Mouse (Mus musculus) myocyte (in vitro differentiated cells): ENCODE measurements around the gene Klhdc8a. TPM values are rescaled to one million over a fixed set of nuclear protein-coding genes. Genes with fewer than 3 reads are reported as not detected.

ENCODE experiments used
- H3K27me3 ChIP-seq: one replicate; pipeline ENCODE4 v1.6.1; 2011; ENCODE audit not compliant: control insufficient read depth, insufficient read depth, insufficient read length
- H3K36me3 ChIP-seq: one replicate; pipeline ENCODE4 v1.6.1; 2011; ENCODE audit not compliant: control insufficient read depth, insufficient read depth
- H3K4me2 ChIP-seq: one replicate; pipeline ENCODE4 v1.6.1; 2011; ENCODE audit warnings: low read depth, control low read depth
- H3K4me3 ChIP-seq: one replicate; pipeline ENCODE4 v1.5.1; 2011; ENCODE audit warnings: mild to moderate bottlenecking, control low read depth, moderate library complexity
- H3K79me2 ChIP-seq: one replicate; pipeline ENCODE4 v1.6.1; 2011; ENCODE audit not compliant: control insufficient read depth, insufficient read depth
- H3ac ChIP-seq: one replicate; pipeline ENCODE4 v1.6.1; 2011; ENCODE audit not compliant: control insufficient read depth, insufficient read length
- CEBPB ChIP-seq: IDR thresholded peaks from 2 replicates; pipeline ENCODE4 v1.6.1; 2011; ENCODE audit warnings: mild to moderate bottlenecking, moderate library complexity; ENCODE audit not compliant: poor library complexity, insufficient read depth, severe bottlenecking
- E2F4 ChIP-seq: IDR thresholded peaks from one replicate; pipeline ENCODE4 v1.6.1; 2011; ENCODE audit warnings: mild to moderate bottlenecking, control low read depth, moderate library complexity; ENCODE audit not compliant: insufficient read depth
- MAX ChIP-seq: IDR thresholded peaks from one replicate; pipeline ENCODE4 v1.6.1; 2011; ENCODE audit warnings: low read depth, mild to moderate bottlenecking, control low read depth
- MYOD1 ChIP-seq, 3 experiments: IDR thresholded peaks; one replicate each; pipeline ENCODE4 v1.6.1; 2011; ENCODE audit warnings: control low read depth in 2 of 3, low read depth in 2 of 3, mild to moderate bottlenecking in 2 of 3, moderate library complexity in 1 of 3; ENCODE audit not compliant: insufficient read length in 2 of 3, control insufficient read depth in 1 of 3
- MYOG ChIP-seq, 3 experiments: IDR thresholded peaks; one replicate each; pipeline ENCODE4 v1.6.1; 2011; ENCODE audit warnings: control low read depth in 2 of 3, low read depth in 2 of 3, mild to moderate bottlenecking in 2 of 3; ENCODE audit not compliant: insufficient read length in 2 of 3, control insufficient read depth in 1 of 3, insufficient read depth in 1 of 3
- POLR2A ChIP-seq: IDR thresholded peaks from one replicate; pipeline ENCODE4 v1.6.1; 2011; ENCODE audit warnings: low read depth, mild to moderate bottlenecking, control low read depth, moderate library complexity; ENCODE audit not compliant: insufficient read length
- POLR2AphosphoS2 ChIP-seq: IDR thresholded peaks from one replicate; pipeline ENCODE4 v1.6.1; 2011; ENCODE audit warnings: low read depth, control low read depth; ENCODE audit not compliant: insufficient read length
- REST ChIP-seq: IDR thresholded peaks from one replicate; pipeline ENCODE4 v1.6.1; 2011; ENCODE audit warnings: mild to moderate bottlenecking, control low read depth, moderate library complexity; ENCODE audit not compliant: insufficient read depth, insufficient read length
- SRF ChIP-seq: IDR thresholded peaks from one replicate; pipeline ENCODE4 v1.6.1; 2011; ENCODE audit warnings: low read depth; ENCODE audit not compliant: control insufficient read depth, insufficient read length
- TCF12 ChIP-seq: IDR thresholded peaks from one replicate; pipeline ENCODE4 v1.6.1; 2011; ENCODE audit warnings: mild to moderate bottlenecking, control low read depth; ENCODE audit not compliant: poor library complexity, insufficient read depth, severe bottlenecking
- TCF3 ChIP-seq: IDR thresholded peaks from one replicate; pipeline ENCODE4 v1.6.1; 2011; ENCODE audit warnings: low read depth, control low read depth; ENCODE audit not compliant: insufficient read length
- USF1 ChIP-seq: IDR thresholded peaks from one replicate; pipeline ENCODE4 v1.6.1; 2011; ENCODE audit warnings: low read depth, mild to moderate bottlenecking, control low read depth, moderate library complexity
- polyA plus RNA-seq: library from polyadenylated mRNA; unstranded; fragments of >200 nt; fragmentation: generic; extraction: Trizol; gene quantifications from one replicate; pipeline ENCODE4 v1.2.1, GENCODE M21; 2012; ENCODE audit warnings: missing spikeins

Gene Klhdc8a
- polyA plus RNA-seq, 1 experiment, result 12.4 TPM

DNA sequence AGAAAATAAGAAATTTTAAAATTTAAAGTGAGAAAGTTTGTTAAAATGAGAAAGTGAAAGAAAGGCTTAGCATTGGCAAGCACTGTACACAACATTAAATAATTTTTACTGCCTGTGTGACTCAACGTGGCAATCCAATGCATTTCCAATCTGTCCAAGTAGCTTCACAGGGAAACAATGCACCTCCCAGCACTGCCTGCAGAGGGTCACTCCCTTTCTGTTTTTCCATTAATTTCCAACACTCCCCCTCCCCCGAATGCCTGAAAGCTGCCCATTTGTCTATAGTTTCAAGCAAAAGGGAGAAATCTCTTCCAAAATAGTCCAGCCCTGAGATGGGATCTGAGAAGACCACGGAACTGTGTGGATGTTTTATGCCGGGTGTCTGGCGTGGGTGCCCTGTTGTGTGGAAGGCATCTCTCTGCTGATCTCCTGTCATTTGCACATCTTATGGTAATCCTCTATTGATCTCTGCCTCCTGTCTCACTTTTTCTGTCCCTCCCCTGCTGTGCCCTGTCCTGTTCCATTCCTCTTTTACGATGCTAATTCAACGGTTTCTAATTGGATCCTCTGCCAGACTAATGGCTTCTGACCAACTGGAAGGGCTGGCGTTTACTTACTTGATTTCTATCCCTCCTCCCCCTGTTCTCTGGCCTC is 16.8 kb upstream of the Klhdc8a start:
- Histone ChIP-seq H3K79me2 (no peaks in the 10 kb centered on the region), H3K4me3 (no peak overlapping the region), H3K27me3 (no peaks in the 10 kb centered on the region), H3ac (no peak overlapping the region), H3K4me2 (no peak overlapping the region), H3K36me3 (no peaks in the 10 kb centered on the region)
- TF ChIP-seq REST, result no peak
- no peak for TF ChIP-seq MAX
- TF ChIP-seq MYOG (IDR thresholded peaks at IDR 0.05; ENCODE audit: control insufficient read depth in 1 of 3, insufficient read depth in 1 of 3, insufficient read length in 2 of 3, low read depth in 2 of 3), result no peak
- TF ChIP-seq SRF, result no peak
- TF ChIP-seq USF1, result no peak
- TF ChIP-seq TCF3, result no peak
- TF ChIP-seq MYOD1 (IDR thresholded peaks at IDR 0.05; ENCODE audit: control insufficient read depth in 1 of 3, insufficient read length in 2 of 3, low read depth in 2 of 3), result no peak
- TF ChIP-seq CEBPB, result no peak
- TF ChIP-seq POLR2A, result no peak
- TF ChIP-seq POLR2AphosphoS2, result no peak
- no peak for TF ChIP-seq TCF12
- no peak for TF ChIP-seq E2F4

DNA sequence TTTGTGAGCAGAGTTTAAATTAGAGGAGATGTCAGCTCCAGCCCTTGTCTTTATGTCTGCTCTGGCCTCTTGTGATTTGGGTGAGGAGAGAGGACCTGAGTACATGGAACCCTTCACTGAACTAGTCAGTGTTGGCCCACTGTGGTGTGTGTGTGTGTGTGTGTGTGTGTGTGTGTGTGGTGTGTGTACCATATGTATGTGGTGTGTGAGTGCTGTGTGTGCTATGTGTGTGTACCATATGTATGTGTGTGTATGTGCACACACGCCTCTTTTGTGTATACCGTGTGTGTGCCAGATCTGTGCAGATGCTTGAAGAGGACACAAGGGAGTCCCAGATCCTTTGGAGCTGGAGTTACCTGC is 16.3 kb upstream of the Klhdc8a start:
- TF ChIP-seq SRF, result no peak
- TF ChIP-seq MAX, result no peak
- TF ChIP-seq REST, result no peak
- TF ChIP-seq MYOD1 (IDR thresholded peaks at IDR 0.05; ENCODE audit: control insufficient read depth in 1 of 3, insufficient read length in 2 of 3, low read depth in 2 of 3), result no peak
- TF ChIP-seq CEBPB, result no peak
- TF ChIP-seq MYOG (IDR thresholded peaks at IDR 0.05; ENCODE audit: control insufficient read depth in 1 of 3, insufficient read depth in 1 of 3, insufficient read length in 2 of 3, low read depth in 2 of 3), result no peak
- no peak for TF ChIP-seq USF1
- TF ChIP-seq E2F4, result no peak
- no peak for TF ChIP-seq TCF12
- TF ChIP-seq POLR2A, result no peak
- TF ChIP-seq POLR2AphosphoS2, result no peak
- no peak for TF ChIP-seq TCF3
- no peaks in the 10 kb centered on the region for H3K79me2 ChIP-seq
- H3ac ChIP-seq, result no peak overlapping the region
- H3K27me3 ChIP-seq, result no peaks in the 10 kb centered on the region
- no peaks in the 10 kb centered on the region for H3K36me3 ChIP-seq
- no peak overlapping the region for H3K4me3 ChIP-seq
- H3K4me2 ChIP-seq, result no peak overlapping the region

DNA sequence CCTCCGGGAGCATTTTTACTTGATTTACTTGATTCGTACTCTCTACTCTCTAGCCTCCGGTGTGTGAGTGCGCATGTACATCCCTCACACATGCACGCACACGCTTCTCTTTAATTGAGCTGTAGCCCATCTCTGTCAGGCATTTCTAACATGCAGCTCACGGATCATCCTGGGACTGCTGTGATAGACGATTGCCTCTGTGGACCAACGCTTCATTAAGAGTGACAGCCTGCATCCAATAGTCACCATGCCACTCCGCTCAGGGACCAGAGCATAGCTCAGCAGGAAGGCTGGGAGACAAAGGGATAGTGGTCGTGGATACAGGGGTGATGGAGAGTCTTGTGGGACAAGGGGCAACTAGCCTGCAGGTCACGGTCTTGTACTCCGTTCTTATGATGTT is 15.4 kb upstream of the Klhdc8a start:
- Histone ChIP-seq H3K79me2 (no peaks in the 10 kb centered on the region), H3ac (no peak overlapping the region), H3K4me2 (no peak overlapping the region), H3K4me3 (no peak overlapping the region), H3K27me3 (no peaks in the 10 kb centered on the region), H3K36me3 (no peaks in the 10 kb centered on the region)
- TF ChIP-seq CEBPB, result no peak
- TF ChIP-seq SRF, result no peak
- TF ChIP-seq POLR2AphosphoS2, result no peak
- no peak for TF ChIP-seq TCF12
- TF ChIP-seq MYOG (IDR thresholded peaks at IDR 0.05; ENCODE audit: control insufficient read depth in 1 of 3, insufficient read depth in 1 of 3, insufficient read length in 2 of 3, low read depth in 2 of 3), result no peak

- Histone ChIP-seq H3K27me3 (no peaks in the 10 kb centered on the region), H3K4me2 (no peak overlapping the region), H3ac (no peak overlapping the region), H3K79me2 (peaks cover 7% of the 10 kb centered on the region), H3K36me3 (no peaks in the 10 kb centered on the region), H3K4me3 (no peak overlapping the region)
- TF ChIP-seq MYOG (IDR thresholded peaks at IDR 0.05; ENCODE audit: control insufficient read depth in 1 of 3, insufficient read depth in 1 of 3, insufficient read length in 2 of 3, low read depth in 2 of 3) (no peak), REST (no peak), USF1 (no peak), POLR2A (no peak), MAX (no peak), TCF12 (no peak), POLR2AphosphoS2 (no peak), E2F4 (no peak), CEBPB (no peak), TCF3 (no peak), MYOD1 (IDR thresholded peaks at IDR 0.05; ENCODE audit: control insufficient read depth in 1 of 3, insufficient read length in 2 of 3, low read depth in 2 of 3) (no peak), SRF (no peak)
Measured at GRCm38 (mm10) chr1:132286735-132287134, 11.7 kb upstream of the Klhdc8a start.

DNA sequence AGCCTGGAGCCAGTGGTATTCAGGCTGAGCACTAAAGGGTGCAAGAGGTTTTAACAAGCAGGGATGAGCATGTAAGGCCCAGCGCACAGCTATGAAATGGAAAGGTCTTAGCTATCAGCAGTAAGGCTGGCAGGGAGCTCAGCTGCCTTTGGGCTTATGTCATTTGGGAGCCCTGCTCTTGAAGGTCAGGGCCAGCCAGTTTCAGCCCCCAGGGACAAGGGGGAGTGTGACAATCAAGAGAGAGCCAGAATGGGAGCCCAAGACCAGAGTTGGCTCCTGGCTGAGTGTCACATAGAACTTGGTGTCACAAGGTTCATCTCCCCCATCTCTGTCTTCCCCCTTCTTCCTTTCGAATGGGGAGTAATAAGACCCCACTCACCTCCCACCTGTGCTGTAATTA is 11.0 kb upstream of the Klhdc8a start:
- Histone ChIP-seq H3K36me3 (no peaks in the 10 kb centered on the region), H3K27me3 (no peaks in the 10 kb centered on the region), H3K4me3 (no peak overlapping the region), H3K4me2 (peak overlapping the region; percentile 50), H3K79me2 (peaks cover 7% of the 10 kb centered on the region), H3ac (no peak overlapping the region)
- no peak for TF ChIP-seq MYOD1 (IDR thresholded peaks at IDR 0.05; ENCODE audit: control insufficient read depth in 1 of 3, insufficient read length in 2 of 3, low read depth in 2 of 3)
- TF ChIP-seq CEBPB, result no peak
- no peak for TF ChIP-seq REST
- no peak for TF ChIP-seq MYOG (IDR thresholded peaks at IDR 0.05; ENCODE audit: control insufficient read depth in 1 of 3, insufficient read depth in 1 of 3, insufficient read length in 2 of 3, low read depth in 2 of 3)
- TF ChIP-seq SRF, result no peak
- no peak for TF ChIP-seq E2F4
- TF ChIP-seq POLR2AphosphoS2, result no peak
- TF ChIP-seq USF1, result no peak
- TF ChIP-seq TCF12, result no peak
